Mouse (Mus musculus) T-helper 1 cell (primary cell): ENCODE results near the gene Scn3a.

ENCODE experiments used
- in situ Hi-C: fragments of 300-600 bp; cut with MboI, MseI; formaldehyde crosslinking; loops from one replicate; pipeline ENCODE4 v1.15.1; 2025; ENCODE audit warnings: high pct_unique_total_duplicates

The Scn3a gene

GRCm38 (mm10) chr2:65566793-65567787 is at the start of gene Scn3a:
Gene Scn3a, minus strand, starts transcription at chr2:65567627.
- in situ Hi-C loops = loop anchor here (5.0 to 25.0 kb wide), 2 partner anchors 155 to 430 kb away; no protein-coding TSS in a partner anchor

DNA sequence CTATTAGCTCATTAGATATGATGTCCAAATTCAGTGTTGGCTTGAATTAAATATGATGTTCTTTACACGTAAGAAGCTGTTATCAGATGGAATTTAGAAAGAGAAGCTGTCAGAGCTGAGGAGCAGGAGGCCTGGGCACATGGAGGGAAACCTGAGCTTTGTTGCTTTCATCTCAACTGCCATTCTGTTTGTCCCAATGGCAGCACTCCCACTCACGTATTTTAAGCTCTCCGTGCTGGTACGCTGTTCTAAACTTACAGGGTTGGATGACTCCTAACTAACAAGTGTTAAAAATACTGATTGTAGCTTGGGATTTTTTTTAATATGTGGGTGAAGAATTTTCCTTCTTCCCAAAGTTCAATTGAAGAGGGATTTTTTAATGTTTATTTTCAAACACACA is 44.5 kb upstream of the Scn3a start:
- in situ Hi-C loops = no loop called here

GRCm38 (mm10) chr2:65607813-65608212 is 40.4 kb upstream of the Scn3a start:
- in situ Hi-C loops = no loop called here

GRCm38 (mm10) chr2:65587679-65588078 is 20.3 kb upstream of the Scn3a start:
- in situ Hi-C loops = no loop called here

GRCm38 (mm10) chr2:65567925-65568324 is 498 bp upstream of the Scn3a start:
- in situ Hi-C loops = loop anchor here (5.0 to 25.0 kb wide), 2 partner anchors 156 to 431 kb away; no protein-coding TSS in a partner anchor

- in situ Hi-C loops = loop anchor here (25.0 kb wide), 1 partner anchor 427 kb away; no protein-coding TSS in a partner anchor
These were observed 3.5 kb downstream of the Scn3a start for GRCm38 (mm10) chr2:65563898-65564297.

GRCm38 (mm10) chr2:65557719-65558118 is 9.7 kb downstream of the Scn3a start:
- in situ Hi-C loops = loop anchor here (25.0 kb wide), 1 partner anchor 420 kb away; no protein-coding TSS in a partner anchor

GRCm38 (mm10) chr2:65554662-65555061 is 12.8 kb downstream of the Scn3a start:
- in situ Hi-C loops = loop anchor here (25.0 kb wide), 1 partner anchor 417 kb away; no protein-coding TSS in a partner anchor

DNA sequence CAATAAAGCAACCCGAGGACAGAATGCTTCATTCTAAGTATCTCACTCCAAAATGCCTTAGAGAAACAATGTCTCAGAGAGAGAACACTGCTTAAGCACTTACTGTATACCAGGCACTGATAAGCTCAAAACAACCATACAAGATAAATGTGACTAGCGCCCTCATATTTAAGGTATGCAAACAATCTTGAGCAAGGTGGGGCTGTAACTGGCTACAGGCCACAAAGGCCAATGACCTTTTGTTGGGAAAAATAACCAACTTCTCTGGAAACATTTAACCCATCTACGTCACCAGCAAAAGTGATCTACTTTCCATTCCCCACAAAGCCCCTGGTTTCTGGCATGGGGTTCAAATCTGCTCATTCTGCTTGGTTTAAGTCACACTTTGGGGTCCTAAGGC is 14.0 kb downstream of the Scn3a start:
- in situ Hi-C loops = loop anchor here (25.0 kb wide), 1 partner anchor 416 kb away; no protein-coding TSS in a partner anchor

DNA sequence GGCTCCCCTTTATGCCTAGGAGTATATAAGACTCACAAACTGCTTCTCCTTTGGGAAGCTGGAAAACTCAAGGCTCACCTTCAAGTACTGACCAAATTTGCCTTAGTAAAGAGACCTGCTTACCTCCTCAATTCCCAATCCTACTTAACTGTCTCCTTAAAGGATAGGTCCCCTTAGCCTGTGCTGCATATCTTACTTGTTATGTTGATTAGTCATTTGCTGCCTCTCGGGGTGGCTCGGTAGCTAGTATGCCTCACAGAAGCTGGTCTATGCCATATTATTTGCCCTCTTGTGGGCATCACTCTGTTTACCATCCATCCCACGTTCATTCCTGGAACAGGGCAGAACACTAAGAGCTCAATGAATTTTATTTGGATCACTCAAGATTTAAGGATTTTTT is 14.7 kb downstream of the Scn3a start:
- in situ Hi-C loops = loop anchor here (25.0 kb wide), 1 partner anchor 415 kb away; no protein-coding TSS in a partner anchor

DNA sequence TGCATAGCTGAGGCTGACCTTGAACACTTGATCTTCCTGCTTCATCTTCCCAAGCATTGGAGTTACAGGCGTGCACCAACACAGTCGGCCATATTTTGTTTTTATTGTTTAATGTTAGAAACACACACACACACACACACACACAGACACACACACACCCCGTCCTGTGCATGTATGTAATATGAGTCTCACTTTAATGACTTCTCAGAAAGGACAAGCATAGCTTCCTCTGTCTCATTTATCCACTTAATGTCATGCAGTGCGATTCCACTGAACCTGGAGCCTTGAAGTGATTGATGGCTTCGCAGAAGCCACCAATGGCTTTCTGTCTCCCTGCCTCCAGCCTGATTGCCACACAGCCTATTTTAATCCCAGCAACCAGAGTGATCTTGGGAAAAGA is 15.2 kb downstream of the Scn3a start:
- in situ Hi-C loops = loop anchor here (25.0 kb wide), 1 partner anchor 415 kb away; no protein-coding TSS in a partner anchor

DNA sequence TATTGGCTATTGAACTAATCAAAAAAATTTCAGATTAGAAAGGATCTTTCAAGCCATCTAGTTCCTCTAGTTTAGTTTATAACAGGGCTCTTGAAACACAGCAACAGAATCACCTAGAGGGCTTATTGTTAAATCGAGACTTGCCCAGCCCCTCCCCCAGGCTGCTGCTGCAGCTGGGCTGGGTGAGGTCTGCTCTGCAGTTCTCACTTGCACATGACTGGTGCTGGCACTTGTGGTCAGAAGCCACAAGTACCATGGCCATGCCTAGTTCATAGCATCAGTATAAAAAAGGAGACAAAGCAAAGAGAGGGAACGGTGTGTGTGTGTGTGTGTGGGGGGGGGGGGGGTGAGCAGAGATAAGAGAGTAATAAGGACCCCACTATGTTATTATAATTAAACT is 15.7 kb downstream of the Scn3a start:
- in situ Hi-C loops = loop anchor here (25.0 kb wide), 1 partner anchor 414 kb away; no protein-coding TSS in a partner anchor

DNA sequence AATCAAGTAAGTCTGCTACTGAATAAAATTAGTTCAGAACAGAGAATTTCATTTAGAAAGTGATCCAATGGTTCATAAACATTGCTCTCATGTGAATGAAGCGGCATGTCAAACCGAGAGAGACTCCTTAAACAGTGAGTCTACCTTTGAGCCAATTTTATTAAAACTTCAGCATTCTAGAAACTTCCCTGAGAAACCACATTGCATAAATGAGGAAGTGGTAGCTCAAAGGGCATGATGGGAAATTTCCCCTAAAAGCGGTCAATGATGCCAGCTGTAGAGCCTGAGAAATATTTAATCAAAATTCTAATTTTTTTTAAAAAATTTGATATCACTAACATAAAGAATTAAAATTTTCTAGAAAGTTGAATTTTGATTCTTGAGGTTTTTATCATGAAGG is 16.9 kb downstream of the Scn3a start:
- in situ Hi-C loops = loop anchor here (25.0 kb wide), 1 partner anchor 413 kb away; no protein-coding TSS in a partner anchor

DNA sequence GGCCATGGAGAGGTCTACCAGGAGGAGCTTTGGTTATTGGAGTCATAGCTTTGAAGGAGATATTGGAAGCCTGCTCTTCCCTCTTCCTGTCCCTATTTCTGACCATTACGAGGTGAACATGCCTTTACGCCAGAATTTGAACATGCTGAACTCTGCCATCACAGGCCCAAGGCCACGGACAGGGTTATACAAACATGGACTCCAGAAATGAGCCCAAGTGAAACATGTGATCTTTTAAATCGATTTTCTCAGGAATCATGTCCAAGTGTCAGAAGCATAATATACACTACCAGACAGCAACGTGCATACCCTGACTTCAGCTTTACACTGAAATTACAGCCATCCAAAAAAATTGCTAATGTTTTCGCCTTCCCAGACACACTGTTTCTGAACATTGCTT is 18.8 kb downstream of the Scn3a start:
- in situ Hi-C loops = no loop called here

DNA sequence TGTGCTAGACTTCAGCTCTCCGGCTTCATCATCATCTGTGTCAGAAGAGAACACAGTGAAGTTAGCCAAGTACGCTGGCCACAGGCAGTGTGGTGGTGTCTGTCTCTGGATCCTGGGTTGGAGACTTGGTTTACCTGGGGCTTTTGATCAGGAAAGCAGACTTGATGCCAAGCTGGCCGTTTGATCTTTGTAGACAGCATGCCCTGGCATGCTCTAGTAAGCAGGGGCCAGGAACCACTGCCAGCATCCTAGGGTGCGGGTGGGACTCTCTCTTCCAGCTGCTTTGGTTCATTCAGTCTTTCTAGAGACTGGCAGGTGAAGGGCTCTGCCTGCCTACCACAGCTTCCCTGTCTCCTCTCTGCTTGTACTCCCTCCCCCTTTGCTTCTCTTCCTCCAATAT is 20.1 kb downstream of the Scn3a start:
- in situ Hi-C loops = no loop called here

DNA sequence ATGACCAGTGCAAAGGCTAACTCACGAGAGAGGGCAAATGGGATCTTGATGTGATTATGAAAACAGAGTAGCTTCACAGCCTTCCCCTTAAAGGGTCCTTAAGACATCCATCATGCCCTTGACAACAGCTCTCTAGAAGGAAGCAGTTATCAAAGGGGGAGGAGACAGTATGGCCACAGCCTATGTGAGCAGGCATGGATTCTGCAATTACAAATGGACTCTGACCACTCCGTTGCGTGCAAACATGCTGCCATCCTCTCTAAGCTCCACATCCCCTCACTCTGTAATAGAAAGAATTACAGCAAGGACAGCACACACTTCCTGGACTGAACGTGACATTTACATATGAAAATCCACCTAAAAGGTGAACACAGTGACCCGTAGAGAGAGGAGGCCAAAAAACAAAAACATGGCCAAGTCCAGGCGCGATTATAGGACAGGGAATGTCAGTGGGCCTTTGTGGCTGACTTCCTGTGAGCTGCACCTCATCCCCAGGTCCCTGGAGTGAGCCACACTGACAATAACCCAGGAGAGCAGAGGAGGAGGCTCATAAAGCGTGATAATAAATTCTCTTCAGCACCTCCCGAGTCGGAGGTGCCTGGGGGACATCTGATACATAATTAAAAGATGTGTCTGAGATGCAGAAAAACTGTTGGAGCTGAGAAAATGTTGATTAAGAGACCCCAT is 24.4 kb downstream of the Scn3a start:
- in situ Hi-C loops = no loop called here

DNA sequence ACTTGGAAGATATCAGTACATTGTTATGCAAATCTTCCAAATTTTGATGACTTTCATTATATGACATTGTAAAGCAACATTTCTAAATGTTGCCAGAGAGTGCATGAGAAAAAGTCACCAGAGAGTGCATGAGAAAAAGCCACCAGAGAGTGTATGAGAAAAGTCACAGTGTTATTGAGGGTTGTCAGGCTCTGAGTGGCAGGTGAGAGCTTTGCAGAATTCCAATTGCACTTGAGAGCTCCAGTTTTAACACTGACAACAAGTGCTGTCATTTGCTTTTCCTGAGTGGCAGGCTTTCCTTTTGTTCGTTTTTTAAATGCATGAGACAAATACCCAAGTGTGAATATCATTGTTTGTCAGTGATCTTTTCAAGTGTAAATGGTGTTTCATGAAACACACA is 25.6 kb downstream of the Scn3a start:
- in situ Hi-C loops = no loop called here

GRCm38 (mm10) chr2:65538436-65538835 is 29.0 kb downstream of the Scn3a start:
- in situ Hi-C loops = no loop called here

DNA sequence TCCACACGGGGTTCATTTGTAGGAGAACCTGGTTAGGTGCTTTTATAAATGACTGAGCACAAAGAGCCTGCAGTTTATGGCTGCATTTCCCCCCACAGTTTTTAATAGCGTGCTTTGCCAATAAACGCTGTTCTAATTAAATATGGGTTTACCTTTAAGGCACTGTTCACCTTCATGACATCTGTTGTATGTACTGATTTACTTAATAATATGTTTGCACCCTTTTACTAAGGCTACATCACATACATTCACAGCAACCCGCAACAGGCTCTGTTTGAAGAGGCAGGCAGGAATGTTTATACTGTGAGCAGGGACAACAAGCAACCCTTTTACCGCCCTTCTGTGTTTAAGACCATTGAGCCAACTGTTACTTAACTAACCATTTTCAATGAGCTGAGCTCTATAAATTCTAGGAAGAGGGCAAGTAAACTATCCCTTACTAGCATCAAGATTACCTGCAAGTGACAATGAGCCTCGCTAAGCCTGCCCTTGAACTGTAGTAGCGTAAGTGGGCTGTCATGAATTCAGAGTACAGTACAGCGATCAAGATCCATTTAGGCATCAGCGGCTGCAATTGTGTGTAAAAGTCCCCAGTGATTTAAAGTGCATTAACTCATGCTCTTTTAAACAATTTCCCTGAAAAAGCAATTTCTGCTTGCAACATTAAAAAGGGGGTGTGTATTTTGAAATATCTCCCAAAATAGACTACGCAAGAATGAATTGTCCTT is 35.1 kb downstream of the Scn3a start:
- in situ Hi-C loops = no loop called here

- in situ Hi-C loops = no loop called here
These were observed 38.3 kb downstream of the Scn3a start for GRCm38 (mm10) chr2:65529148-65529547.

- in situ Hi-C loops = loop anchor here (25.0 kb wide), 1 partner anchor 829 kb away; no protein-coding TSS in a partner anchor
These were observed 50.7 kb downstream of the Scn3a start for GRCm38 (mm10) chr2:65516703-65517102.
